Mouse (Mus musculus) liver, adult 2 months (tissue): ENCODE measurements around the gene Mtmr10. TPM values are rescaled to one million over a fixed set of nuclear protein-coding genes. Genes with fewer than 3 reads are reported as not detected.

Source experiments
- DNase-seq: peaks from one replicate; pipeline ENCODE4 v3.0.0-alpha.2; 2011; ENCODE audit warnings: low read depth, low spot score; ENCODE audit errors: extremely low read depth
- H3K27ac ChIP-seq: fragments of 200-500 bp; replicated peaks from 2 replicates; pipeline ENCODE4 v1.5.1; 2012; ENCODE audit warnings: low read depth, mild to moderate bottlenecking, control low read depth, inconsistent platforms, low read length; ENCODE audit not compliant: insufficient read depth
- H3K27me3 ChIP-seq: fragments of 200-500 bp; 2 replicates; pipeline ENCODE4 v1.6.1; 2012; ENCODE audit warnings: mild to moderate bottlenecking, moderate library complexity, low read length, inconsistent platforms; ENCODE audit not compliant: control insufficient read depth, insufficient read depth
- H3K36me3 ChIP-seq: fragments of 200-500 bp; 2 replicates; pipeline ENCODE4 v1.6.1; 2012; ENCODE audit warnings: low read length, inconsistent platforms; ENCODE audit not compliant: control insufficient read depth, insufficient read depth
- H3K4me1 ChIP-seq: fragments of 200-500 bp; 2 replicates; pipeline ENCODE4 v1.6.1; 2011; ENCODE audit warnings: low read length; ENCODE audit not compliant: control insufficient read depth, insufficient read depth
- H3K4me3 ChIP-seq: fragments of 200-500 bp; 2 replicates; pipeline ENCODE4 v1.5.1; 2011; ENCODE audit warnings: low read depth, mild to moderate bottlenecking, control low read depth, low read length, moderate library complexity; ENCODE audit not compliant: insufficient read depth
- H3K79me2 ChIP-seq: fragments of 200-500 bp; 2 replicates; pipeline ENCODE4 v1.6.1; 2012; ENCODE audit warnings: inconsistent platforms, mild to moderate bottlenecking, low read length, moderate library complexity; ENCODE audit not compliant: control insufficient read depth, insufficient read depth
- H3K9ac ChIP-seq: fragments of 200-500 bp; 2 replicates; pipeline ENCODE4 v1.6.1; 2012; ENCODE audit warnings: low read depth, mild to moderate bottlenecking, control low read depth, inconsistent platforms, low read length
- CTCF ChIP-seq: fragments of 200-500 bp; IDR thresholded peaks from 2 replicates; pipeline ENCODE4 v1.5.1; 2011; ENCODE audit warnings: low read depth, low read length, control low read depth
- POLR2A ChIP-seq: fragments of 200-500 bp; IDR thresholded peaks from 2 replicates; pipeline ENCODE4 v1.6.1; 2011; ENCODE audit warnings: low read length, control low read depth; ENCODE audit not compliant: insufficient read depth; ENCODE audit errors: extremely low read depth
- WGBS: fragments of 180-500 bp; shearing (Covaris S2); methylation state at CpG from one replicate; pipeline ENCODE4 v1.1.7; 2018; 5-methylcytosine and 5-hydroxymethylcytosine counted together
- polyA plus RNA-seq: library from polyadenylated mRNA; depleted of rRNA; stranded (reverse); fragments of >200 nt; gene quantifications from 2 replicates; pipeline ENCODE4 v1.2.3, GENCODE M21; 2012; rRNA removed
- total RNA-seq: library from RNA; depleted of rRNA; stranded (reverse); fragments of >200 nt; gene quantifications from 2 replicates; pipeline ENCODE4 v1.2.3, GENCODE M21; 2014; rRNA removed

Mtmr10 gene
- total RNA-seq, result 18.6 and 23.1 TPM in 2 replicates
- polyA plus RNA-seq, result 7.0 and 7.1 TPM in 2 replicates

DNA sequence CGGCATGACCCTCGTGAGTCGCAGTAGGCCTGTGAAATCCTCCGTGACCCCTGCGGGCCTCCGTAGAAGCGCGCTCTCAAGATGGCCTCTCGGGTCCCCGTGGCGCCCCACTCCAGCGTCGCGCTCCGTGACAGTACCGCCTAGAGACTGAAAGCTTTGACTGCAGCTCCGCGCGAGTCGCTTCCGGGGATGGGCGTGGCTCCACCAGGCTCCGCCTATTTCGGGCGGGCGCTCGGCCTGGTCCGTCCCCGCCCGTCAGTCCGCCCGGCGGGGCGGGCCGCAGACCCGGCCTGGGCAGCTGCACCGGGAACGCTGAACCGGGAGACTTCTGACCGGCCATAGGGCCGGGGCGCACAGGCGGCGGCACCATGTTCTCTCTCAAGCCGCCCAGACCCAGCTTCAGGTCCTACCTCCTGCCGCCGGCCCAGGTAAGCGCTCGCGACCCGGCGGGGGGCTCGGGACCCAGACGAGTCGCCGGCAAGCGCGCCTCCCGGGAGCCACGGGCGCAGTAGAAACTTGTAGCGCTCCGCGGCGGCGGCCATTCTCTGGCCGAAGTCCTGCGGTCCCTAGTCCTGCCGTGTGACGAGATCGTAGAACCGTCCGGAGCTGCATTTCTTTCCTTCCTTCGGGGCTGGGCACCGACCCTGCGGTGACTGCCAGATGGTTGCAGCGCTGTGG lies at the start of gene Mtmr10:
Mtmr10 (plus strand) TSS at position 240 of the 678 bp plus-strand sequence.
- TF ChIP-seq POLR2A, result peak; percentile 90
- peak; percentile 22; the same call in 1 of the 2 replicates for TF ChIP-seq CTCF
- Histone ChIP-seq H3K27me3 (no peaks in the 10 kb centered on the region; the same call in 1 of the 2 replicates), H3K27ac (peak within 1 kb of the TSS; percentile 91), H3K4me3 (peak within 1 kb of the TSS; percentile 100), H3K36me3 (no peaks in the 10 kb centered on the region), H3K4me1 (peaks cover 22% of the 10 kb centered on the region), H3K79me2 (peaks cover 14% of the 10 kb centered on the region), H3K9ac (peak within 1 kb of the TSS; percentile 96)
- DNase-seq, result peak; percentile 86
- WGBS, result under 1% methylated on average over 77 of the region's 77 CpGs

DNA sequence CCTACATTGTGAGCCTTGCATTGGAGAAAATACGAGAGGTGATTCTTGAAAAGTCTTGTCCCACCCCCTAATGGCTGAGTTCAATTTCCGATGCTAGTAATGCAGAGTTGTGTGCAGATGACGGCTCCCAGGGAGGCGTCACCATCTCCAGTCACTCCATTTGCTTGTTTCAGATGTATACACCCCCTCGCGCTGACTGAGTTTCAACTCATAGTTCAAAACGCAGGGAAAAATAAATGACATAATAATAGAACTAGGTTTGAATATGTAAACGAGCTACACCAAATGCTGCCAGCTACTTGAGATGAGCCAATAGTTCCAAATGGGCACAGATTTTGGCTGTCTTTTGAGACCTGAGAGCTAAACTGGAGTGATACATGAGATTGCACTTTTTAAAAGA lies 49.7 kb upstream of the Mtmr10 start:
- Histone ChIP-seq H3K27me3 (no peaks in the 10 kb centered on the region), H3K27ac (no peak overlapping the region), H3K9ac (no peak overlapping the region), H3K4me1 (no peaks in the 10 kb centered on the region), H3K79me2 (no peaks in the 10 kb centered on the region), H3K36me3 (no peaks in the 10 kb centered on the region), H3K4me3 (no peak overlapping the region)
- 93% methylated on average over 8 of the region's 8 CpGs for WGBS
- DNase-seq, result no peak
- TF ChIP-seq CTCF, result no peak
- TF ChIP-seq POLR2A, result no peak

- Histone ChIP-seq H3K9ac (no peak overlapping the region), H3K4me3 (no peak overlapping the region), H3K36me3 (no peaks in the 10 kb centered on the region), H3K4me1 (no peaks in the 10 kb centered on the region), H3K27me3 (no peaks in the 10 kb centered on the region), H3K27ac (no peak overlapping the region), H3K79me2 (no peaks in the 10 kb centered on the region)
- WGBS, result 93% methylated on average over 7 of the region's 7 CpGs
- no peak for DNase-seq
- TF ChIP-seq POLR2A (no peak), CTCF (no peak)
Observed at GRCm38 (mm10) chr7:64238410-64239086, 48.9 kb upstream of the Mtmr10 start.

DNA sequence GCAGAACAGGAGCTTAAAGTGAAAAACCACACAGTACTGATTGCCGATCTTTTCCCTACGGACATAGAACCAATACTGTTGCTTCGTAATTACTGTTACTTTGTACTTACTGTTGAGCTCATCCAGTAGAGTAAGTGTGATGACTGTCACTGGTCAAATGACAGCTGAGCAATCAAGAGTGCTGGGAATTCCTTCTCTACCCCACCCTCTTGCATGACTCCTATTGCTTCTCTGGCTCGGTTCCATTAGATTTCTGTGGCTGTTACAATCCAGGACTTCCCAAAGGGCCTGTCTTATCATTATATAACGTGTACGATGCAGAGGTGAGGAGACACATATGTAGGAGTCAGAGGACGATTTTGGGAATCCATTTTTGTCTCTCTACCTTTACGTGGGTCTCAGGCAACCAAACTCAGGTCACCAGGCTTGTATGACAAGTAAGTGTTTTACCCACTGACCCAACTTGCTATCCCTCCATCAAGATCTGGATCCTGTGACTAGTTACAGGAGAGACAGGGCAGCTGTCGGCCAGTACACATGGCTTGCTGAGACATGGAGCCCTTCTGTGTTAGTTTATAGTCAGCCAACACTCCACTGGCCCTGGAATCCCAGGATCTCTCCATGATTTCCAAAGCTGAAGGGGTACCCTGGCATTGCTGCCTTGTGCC lies 48.2 kb upstream of the Mtmr10 start:
- DNase-seq, result no peak
- H3K9ac ChIP-seq, result no peak overlapping the region
- H3K4me1 ChIP-seq, result no peaks in the 10 kb centered on the region
- no peak overlapping the region for H3K27ac ChIP-seq
- H3K79me2 ChIP-seq, result no peaks in the 10 kb centered on the region
- H3K27me3 ChIP-seq, result no peaks in the 10 kb centered on the region
- no peak overlapping the region for H3K4me3 ChIP-seq
- no peaks in the 10 kb centered on the region for H3K36me3 ChIP-seq
- 83% methylated on average over 9 of the region's 9 CpGs for WGBS
- TF ChIP-seq POLR2A (no peak), CTCF (no peak)

GRCm38 (mm10) chr7:64239806-64240315 lies 47.6 kb upstream of the Mtmr10 start:
- Histone ChIP-seq H3K79me2 (no peaks in the 10 kb centered on the region), H3K4me3 (no peak overlapping the region), H3K27me3 (no peaks in the 10 kb centered on the region), H3K9ac (no peak overlapping the region), H3K36me3 (no peaks in the 10 kb centered on the region), H3K4me1 (no peaks in the 10 kb centered on the region), H3K27ac (no peak overlapping the region)
- WGBS, result 84% methylated on average over 4 of the region's 4 CpGs
- TF ChIP-seq CTCF, result no peak
- peak; percentile 32 for DNase-seq
